Mouse (Mus musculus) neural tube, embryonic 11.5 days (tissue): Measurements from ENCODE around the gene Hspa2. TPM values are rescaled to one million over a fixed set of nuclear protein-coding genes. Genes with fewer than 3 reads are reported as not detected.

ENCODE experiments used
- ATAC-seq: fragments of 200-750 bp; cut with Nextera tagmentation; 2 replicates; pipeline ENCODE4 v1.8.0; 2017; ENCODE audit warnings: moderate number of reproducible peaks, mild to moderate bottlenecking, moderate TSS enrichment, moderate library complexity; ENCODE audit not compliant: insufficient read depth, low FRiP score, low TSS enrichment
- DNase-seq: peaks from one replicate; pipeline ENCODE4 v3.0.0-alpha.2; 2015; ENCODE audit warnings: low spot score
- H3K27ac ChIP-seq: fragments of 300-500 bp; sonication (generic); 2 replicates; pipeline ENCODE4 v1.5.1; 2014; ENCODE audit warnings: low read depth, mild to moderate bottlenecking, low read length
- H3K27me3 ChIP-seq: fragments of 300-500 bp; sonication (generic); 2 replicates; pipeline ENCODE4 v1.6.1; 2014; ENCODE audit warnings: mild to moderate bottlenecking, low read length, mixed read lengths; ENCODE audit not compliant: control insufficient read depth, insufficient read depth
- H3K36me3 ChIP-seq: fragments of 300-500 bp; sonication (generic); 2 replicates; pipeline ENCODE4 v1.6.1; 2014; ENCODE audit warnings: mild to moderate bottlenecking, low read length, moderate library complexity, mixed read lengths; ENCODE audit not compliant: control insufficient read depth, insufficient read depth
- H3K4me1 ChIP-seq: fragments of 300-500 bp; sonication (generic); 2 replicates; pipeline ENCODE4 v1.6.1; 2014; ENCODE audit warnings: low read length, mixed read lengths; ENCODE audit not compliant: control insufficient read depth, insufficient read depth
- H3K4me2 ChIP-seq: fragments of 300-500 bp; sonication (generic); 2 replicates; pipeline ENCODE4 v1.6.1; 2014; ENCODE audit warnings: low read depth, mild to moderate bottlenecking, moderate library complexity
- H3K4me3 ChIP-seq: fragments of 300-500 bp; sonication (generic); 2 replicates; pipeline ENCODE4 v1.5.1; 2014; ENCODE audit warnings: low read depth, low read length
- H3K9ac ChIP-seq: fragments of 300-500 bp; sonication (generic); 2 replicates; pipeline ENCODE4 v1.6.1; 2014; ENCODE audit warnings: mild to moderate bottlenecking, low read length
- H3K9me3 ChIP-seq: fragments of 300-500 bp; sonication (generic); 2 replicates; pipeline ENCODE4 v1.6.1; 2016; ENCODE audit warnings: low read length; ENCODE audit not compliant: control insufficient read depth
- WGBS: fragments of 180-500 bp; shearing (Covaris S2); extraction: QIAGEN DNeasy Blood & Tissue Kit; methylation state at CpG from one replicate; pipeline ENCODE4 v1.1.7; 2014; 5-methylcytosine and 5-hydroxymethylcytosine counted together
- polyA plus RNA-seq: library from polyadenylated mRNA; unstranded; fragments of >200 nt; fragmentation: Nextera tagmentation; extraction: Ambion mirVana; gene quantifications from 2 replicates; pipeline ENCODE4 v1.2.1, GENCODE M21; 2014

Gene Hspa2
- polyA plus RNA-seq, 1 experiment from 2014 or later: 5.1 TPM

DNA sequence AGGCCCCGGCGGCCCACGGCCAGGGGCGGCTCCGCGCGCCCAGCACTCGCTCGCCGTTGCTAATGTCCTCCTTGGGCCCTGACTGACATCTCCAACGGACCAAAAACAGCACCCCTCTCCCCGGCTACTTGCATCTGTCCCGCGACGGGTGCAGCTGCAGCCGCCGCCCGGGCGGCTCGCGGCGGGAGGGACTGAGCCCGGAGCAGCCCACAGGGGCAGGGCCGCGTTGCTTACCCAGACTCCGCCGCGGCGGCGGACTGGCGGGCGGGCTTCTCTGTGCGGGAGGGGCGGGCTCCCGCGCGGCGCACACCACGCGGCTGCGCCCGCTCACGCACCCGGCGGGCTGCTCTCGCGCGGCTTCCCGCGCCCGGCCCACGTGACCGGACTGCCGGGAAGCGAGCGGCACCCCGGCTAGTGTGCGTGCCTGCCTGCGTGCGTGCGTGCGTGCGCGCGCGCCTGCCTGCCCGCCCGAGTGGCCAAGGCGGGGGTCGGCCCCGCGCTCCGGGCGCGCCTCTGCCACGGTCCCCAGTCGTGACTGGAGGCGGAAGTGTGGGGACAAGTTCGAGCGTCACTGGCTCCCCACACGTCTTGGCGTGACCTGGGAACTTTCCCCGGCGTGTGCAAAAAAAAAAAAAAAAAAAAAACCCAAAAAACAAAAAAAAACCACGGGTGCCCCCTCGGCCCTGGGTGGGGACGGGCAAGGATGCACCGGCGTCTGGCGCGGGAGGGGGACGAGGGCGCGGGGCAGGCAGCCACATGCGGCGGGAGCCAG, 34.6 kb upstream of the Hspa2 start, which contains the start of gene Zbtb25:
Zbtb25 (minus strand) TSS at position 397 of the 772 bp plus-strand sequence.
- peak within 1 kb of the TSS; percentile 89 for H3K4me2 ChIP-seq
- peaks cover 28% of the 10 kb centered on the region for H3K4me1 ChIP-seq
- H3K36me3 ChIP-seq: no peaks in the 10 kb centered on the region
- H3K9ac ChIP-seq: peak within 1 kb of the TSS; percentile 99
- H3K9me3 ChIP-seq: no peaks in the 10 kb centered on the region
- peak; percentile 70 for ATAC-seq
- peak within 1 kb of the TSS; percentile 98 for H3K27ac ChIP-seq
- under 1% methylated on average over 71 of the region's 96 CpGs for WGBS
- peak within 1 kb of the TSS; percentile 86 for H3K4me3 ChIP-seq
- DNase-seq: peak; percentile 94
- no peaks in the 10 kb centered on the region for H3K27me3 ChIP-seq

GRCm38 (mm10) chr12:76369978-76370830, 33.8 kb upstream of the Hspa2 start, which contains the start of gene Zbtb1:
Gene Zbtb1 (plus strand): TSS chr12:76370266.
- Histone ChIP-seq H3K36me3 (no peaks in the 10 kb centered on the region), H3K4me1 (peaks cover 32% of the 10 kb centered on the region), H3K9me3 (no peaks in the 10 kb centered on the region), H3K27me3 (no peaks in the 10 kb centered on the region), H3K4me3 (peak within 1 kb of the TSS; percentile 86), H3K27ac (peak within 1 kb of the TSS; percentile 98), H3K4me2 (peak within 1 kb of the TSS; percentile 89), H3K9ac (peak within 1 kb of the TSS; percentile 99)
- ATAC-seq (peak; percentile 62), DNase-seq (peak; percentile 83)
- WGBS: under 1% methylated on average over 78 of the region's 99 CpGs

DNA sequence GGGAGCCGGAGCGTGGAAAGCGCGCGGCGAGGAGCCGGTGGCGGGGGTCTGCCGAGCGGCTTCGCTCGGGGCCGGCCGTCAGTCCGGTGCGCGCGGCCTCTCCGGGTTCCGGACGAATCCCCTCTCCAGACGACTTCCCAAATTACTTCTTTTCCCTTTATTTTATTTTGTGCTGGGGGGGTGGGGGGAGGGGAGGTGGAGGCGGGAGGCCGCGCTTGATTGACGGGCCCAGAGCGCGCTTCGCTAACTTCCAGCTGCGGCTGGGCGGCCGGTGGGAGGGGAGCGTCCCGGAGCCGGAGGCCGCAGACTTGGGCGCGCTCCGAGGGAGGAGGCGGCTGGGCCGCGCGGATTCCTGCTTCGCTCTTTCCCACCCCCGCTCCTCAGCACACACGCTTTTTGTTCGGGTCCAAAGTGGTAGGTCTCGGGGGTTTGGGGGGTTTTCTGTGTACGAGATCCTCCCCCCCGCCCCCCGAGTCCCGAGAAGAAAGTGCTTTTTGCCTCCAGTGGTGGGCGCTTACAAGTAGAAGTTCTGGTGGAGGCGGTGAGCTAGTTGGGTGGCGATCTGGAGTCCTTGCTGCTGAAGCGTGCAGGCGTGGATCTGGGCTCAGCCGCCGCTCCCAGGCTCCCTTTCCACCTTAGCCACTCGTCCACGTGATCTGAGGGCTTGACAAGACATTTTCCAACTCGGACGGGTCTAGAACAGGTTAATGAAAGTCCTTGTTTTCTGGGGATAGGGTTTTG, 33.0 kb upstream of the Hspa2 start:
- peak overlapping the region; percentile 89 for H3K4me2 ChIP-seq
- no peaks in the 10 kb centered on the region for H3K27me3 ChIP-seq
- H3K36me3 ChIP-seq: no peaks in the 10 kb centered on the region
- H3K4me3 ChIP-seq: peak overlapping the region; percentile 86
- DNase-seq (peak; percentile 83), ATAC-seq (peak; percentile 29)
- H3K27ac ChIP-seq: peak overlapping the region; percentile 98
- H3K9me3 ChIP-seq: no peaks in the 10 kb centered on the region
- WGBS: 0% methylated on average over 48 of the region's 63 CpGs
- H3K4me1 ChIP-seq: peaks cover 32% of the 10 kb centered on the region
- peak overlapping the region; percentile 99 for H3K9ac ChIP-seq

- Histone ChIP-seq H3K4me3 (peak overlapping the region; percentile 86; the same call in 1 of the 2 replicates), H3K4me2 (peak overlapping the region; percentile 89), H3K27ac (no peak overlapping the region), H3K9ac (no peak overlapping the region), H3K4me1 (peaks cover 28% of the 10 kb centered on the region), H3K36me3 (no peaks in the 10 kb centered on the region), H3K27me3 (no peaks in the 10 kb centered on the region), H3K9me3 (no peaks in the 10 kb centered on the region)
- DNase-seq: no peak
- 44% methylated on average over 7 of the region's 7 CpGs for WGBS
- no peak for ATAC-seq
Observed at GRCm38 (mm10) chr12:76372046-76372445, 31.9 kb upstream of the Hspa2 start.

- WGBS: 84% methylated on average over 5 of the region's 7 CpGs
- H3K4me3 ChIP-seq: no peak overlapping the region
- no peaks in the 10 kb centered on the region for H3K9me3 ChIP-seq
- DNase-seq (no peak), ATAC-seq (no peak)
- H3K4me1 ChIP-seq: peaks cover 17% of the 10 kb centered on the region
- H3K4me2 ChIP-seq: no peak overlapping the region
- no peaks in the 10 kb centered on the region for H3K27me3 ChIP-seq
- no peak overlapping the region for H3K27ac ChIP-seq
- H3K36me3 ChIP-seq: no peaks in the 10 kb centered on the region
- no peak overlapping the region for H3K9ac ChIP-seq
Observed at GRCm38 (mm10) chr12:76372881-76373818, 30.8 kb upstream of the Hspa2 start.

GRCm38 (mm10) chr12:76373991-76374390, 30.0 kb upstream of the Hspa2 start:
- Histone ChIP-seq H3K4me2 (no peak overlapping the region), H3K27me3 (no peaks in the 10 kb centered on the region), H3K4me3 (no peak overlapping the region), H3K9ac (no peak overlapping the region), H3K9me3 (no peaks in the 10 kb centered on the region), H3K27ac (no peak overlapping the region), H3K36me3 (no peaks in the 10 kb centered on the region), H3K4me1 (peaks cover 12% of the 10 kb centered on the region)
- DNase-seq: peak; percentile 42
- 58% methylated on average over 6 of the region's 6 CpGs for WGBS
- no peak for ATAC-seq

- H3K9ac ChIP-seq: no peak overlapping the region
- peaks cover 12% of the 10 kb centered on the region for H3K4me1 ChIP-seq
- no peak overlapping the region for H3K27ac ChIP-seq
- H3K4me3 ChIP-seq: no peak overlapping the region
- DNase-seq (no peak), ATAC-seq (no peak)
- no peak overlapping the region for H3K4me2 ChIP-seq
- no peaks in the 10 kb centered on the region for H3K9me3 ChIP-seq
- no peaks in the 10 kb centered on the region for H3K27me3 ChIP-seq
- 82% methylated on average over 4 of the region's 4 CpGs for WGBS
- H3K36me3 ChIP-seq: no peaks in the 10 kb centered on the region
Observed at GRCm38 (mm10) chr12:76374911-76375310, 29.1 kb upstream of the Hspa2 start.
